Mouse (Mus musculus) lung, postnatal 0 days (tissue): ENCODE measurements at regions not wholly inside any gene's neighbourhood (a gene's known extent, or its start where the extent isn't known, plus 50 kb on each side); places are given as distances from the start of the nearest gene placed in this dataset.

Source experiments
- ATAC-seq: fragments of 200-750 bp; cut with Nextera tagmentation; 2 replicates; pipeline ENCODE4 v1.8.0; 2017; ENCODE audit warnings: moderate library complexity
- DNase-seq: peaks from one replicate; pipeline ENCODE4 v3.0.0-alpha.2; 2016; ENCODE audit warnings: low spot score
- H3K27ac ChIP-seq: fragments of 300-500 bp; sonication (generic); 2 replicates; pipeline ENCODE4 v1.5.1; 2014; ENCODE audit warnings: antibody characterized with exemption, mild to moderate bottlenecking, low read length, mixed read lengths
- H3K27me3 ChIP-seq: fragments of 300-500 bp; sonication (generic); replicated peaks from 2 replicates; pipeline ENCODE4 v1.6.1; 2014; ENCODE audit warnings: low read length, mixed read lengths; ENCODE audit not compliant: insufficient read depth
- H3K36me3 ChIP-seq: fragments of 300-500 bp; sonication (generic); 2 replicates; pipeline ENCODE4 v1.6.1; 2014; ENCODE audit warnings: low read length, mixed read lengths; ENCODE audit not compliant: insufficient read depth
- H3K4me1 ChIP-seq: fragments of 300-500 bp; sonication (generic); 2 replicates; pipeline ENCODE4 v1.6.1; 2014; ENCODE audit warnings: antibody characterized with exemption, low read depth, low read length, mixed read lengths; ENCODE audit not compliant: insufficient read depth
- H3K4me2 ChIP-seq: fragments of 300-500 bp; sonication (generic); replicated peaks from 2 replicates; pipeline ENCODE4 v1.6.1; 2014; ENCODE audit warnings: low read depth, mild to moderate bottlenecking, low read length, moderate library complexity, mixed read lengths
- H3K4me3 ChIP-seq: fragments of 300-500 bp; sonication (generic); 2 replicates; pipeline ENCODE4 v1.5.1; 2014; ENCODE audit warnings: low read depth, low read length
- H3K9ac ChIP-seq: fragments of 300-500 bp; sonication (generic); replicated peaks from 2 replicates; pipeline ENCODE4 v1.6.1; 2014; ENCODE audit warnings: low read depth, mild to moderate bottlenecking
- H3K9me3 ChIP-seq: fragments of 300-500 bp; sonication (generic); 2 replicates; pipeline ENCODE4 v1.6.1; 2016; ENCODE audit warnings: low read length, mixed read lengths
- CTCF ChIP-seq: IDR thresholded peaks from 2 replicates; pipeline ENCODE4 v1.5.1; 2016; ENCODE audit warnings: antibody characterized with exemption, mild to moderate bottlenecking
- EP300 ChIP-seq: IDR thresholded peaks from 2 replicates; pipeline ENCODE4 v1.6.1; 2016; ENCODE audit warnings: antibody characterized with exemption, mild to moderate bottlenecking, control low read depth
- WGBS: fragments of 180-500 bp; shearing (Covaris S2); extraction: QIAGEN DNeasy Blood & Tissue Kit; methylation state at CpG from one replicate; pipeline ENCODE4 v1.1.7; 2014; 5-methylcytosine and 5-hydroxymethylcytosine counted together

- no peak overlapping the region for H3K4me2 ChIP-seq
- H3K9me3 ChIP-seq = no peaks in the 10 kb centered on the region
- no peak for DNase-seq
- no peak overlapping the region for H3K27ac ChIP-seq
- TF ChIP-seq CTCF (no peak), EP300 (no peak)
- no peaks in the 10 kb centered on the region for H3K4me1 ChIP-seq
- no peak overlapping the region for H3K4me3 ChIP-seq
- no peak for ATAC-seq
- 0 out of 2 replicates have a peak, but pooled peaks cover 3% of the 10 kb centered on the region for H3K27me3 ChIP-seq
- H3K9ac ChIP-seq = no peak overlapping the region
- WGBS = 34% methylated on average over 19 of the region's 19 CpGs
- no peaks in the 10 kb centered on the region for H3K36me3 ChIP-seq
These were observed 144.5 kb upstream of the Tle3 start for GRCm38 (mm10) chr9:61227492-61228229.

GRCm38 (mm10) chr9:61228230-61228631, 143.9 kb upstream of the Tle3 start:
- H3K9me3 ChIP-seq = no peaks in the 10 kb centered on the region
- H3K27me3 ChIP-seq = 0 out of 2 replicates have a peak, but pooled peaks cover 3% of the 10 kb centered on the region
- H3K9ac ChIP-seq = no peak overlapping the region
- ATAC-seq (no peak), DNase-seq (no peak)
- H3K4me2 ChIP-seq = no peak overlapping the region
- no peaks in the 10 kb centered on the region; the same call in 1 of the 2 replicates for H3K4me1 ChIP-seq
- no peak for TF ChIP-seq EP300
- no peak for TF ChIP-seq CTCF
- H3K36me3 ChIP-seq = no peaks in the 10 kb centered on the region
- no peak overlapping the region for H3K27ac ChIP-seq
- H3K4me3 ChIP-seq = no peak overlapping the region
- 71% methylated on average over 6 of the region's 6 CpGs for WGBS

GRCm38 (mm10) chr9:61230306-61230705, 141.9 kb upstream of the Tle3 start:
- no peak overlapping the region for H3K9ac ChIP-seq
- TF ChIP-seq CTCF (no peak), EP300 (no peak)
- no peaks in the 10 kb centered on the region for H3K36me3 ChIP-seq
- no peak overlapping the region for H3K27ac ChIP-seq
- H3K27me3 ChIP-seq = 0 out of 2 replicates have a peak, but pooled peaks cover 6% of the 10 kb centered on the region
- ATAC-seq = no peak
- 75% methylated on average over 4 of the region's 4 CpGs for WGBS
- H3K9me3 ChIP-seq = no peaks in the 10 kb centered on the region
- DNase-seq = no peak
- H3K4me2 ChIP-seq = no peak overlapping the region
- no peak overlapping the region for H3K4me3 ChIP-seq
- H3K4me1 ChIP-seq = no peaks in the 10 kb centered on the region; the same call in 1 of the 2 replicates

- Histone ChIP-seq H3K36me3 (no peaks in the 10 kb centered on the region), H3K27me3 (0 out of 2 replicates have a peak, but pooled peaks cover 9% of the 10 kb centered on the region), H3K4me2 (no peak overlapping the region), H3K9ac (no peak overlapping the region), H3K9me3 (no peaks in the 10 kb centered on the region), H3K4me3 (no peak overlapping the region), H3K27ac (no peak overlapping the region), H3K4me1 (no peaks in the 10 kb centered on the region; the same call in 1 of the 2 replicates)
- DNase-seq = no peak
- TF ChIP-seq CTCF (no peak), EP300 (no peak)
- 85% methylated on average over 7 of the region's 7 CpGs for WGBS
- no peak for ATAC-seq
These were observed 139.5 kb upstream of the Tle3 start for GRCm38 (mm10) chr9:61232630-61233029.

GRCm38 (mm10) chr9:61233251-61233650, 138.9 kb upstream of the Tle3 start:
- no peak for ATAC-seq
- TF ChIP-seq EP300 (no peak), CTCF (no peak)
- Histone ChIP-seq H3K27ac (no peak overlapping the region), H3K9ac (no peak overlapping the region), H3K4me3 (no peak overlapping the region), H3K9me3 (no peaks in the 10 kb centered on the region), H3K4me1 (no peaks in the 10 kb centered on the region; the same call in 1 of the 2 replicates), H3K27me3 (0 out of 2 replicates have a peak, but pooled peaks cover 9% of the 10 kb centered on the region), H3K4me2 (no peak overlapping the region), H3K36me3 (no peaks in the 10 kb centered on the region)
- DNase-seq = no peak
- 54% methylated on average over 2 of the region's 2 CpGs for WGBS

GRCm38 (mm10) chr9:61235653-61236610, 136.2 kb upstream of the Tle3 start:
- H3K9ac ChIP-seq = no peak overlapping the region
- DNase-seq = peak; percentile 15
- no peak for ATAC-seq

More at GRCm38 (mm10) chr9:61235653-61236610, 136.2 kb upstream of the Tle3 start:
- WGBS = 35% methylated on average over 17 of the region's 17 CpGs
- TF ChIP-seq EP300 (no peak), CTCF (no peak)
- Histone ChIP-seq H3K27me3 (0 out of 2 replicates have a peak, but pooled peaks cover 7% of the 10 kb centered on the region), H3K4me3 (no peak overlapping the region), H3K27ac (no peak overlapping the region), H3K4me1 (no peaks in the 10 kb centered on the region; the same call in 1 of the 2 replicates), H3K4me2 (no peak overlapping the region), H3K9me3 (no peaks in the 10 kb centered on the region), H3K36me3 (no peaks in the 10 kb centered on the region)
